Mouse (Mus musculus): ENCODE measurements around the gene Zkscan4.

The Zkscan4 gene

DNA sequence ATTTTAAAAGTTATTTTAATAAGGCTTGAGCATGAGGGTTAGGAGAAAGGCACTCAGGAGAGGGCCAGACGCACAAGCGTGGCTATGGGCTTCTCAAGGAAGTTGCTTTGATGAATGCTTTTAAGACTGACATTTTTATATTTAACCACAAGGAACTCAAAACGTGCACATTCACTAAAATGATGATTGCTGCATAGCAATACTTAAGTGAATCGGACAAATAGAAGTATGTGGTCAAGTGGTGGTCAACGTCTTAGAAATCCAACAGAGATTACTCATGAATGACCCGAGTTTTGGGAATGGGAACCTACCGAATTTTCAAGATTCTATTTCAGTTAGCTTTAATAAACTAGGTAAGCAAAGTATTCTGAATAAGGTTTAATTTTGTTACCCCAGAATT, 51.4 kb downstream of the Zkscan4 start:
- no peak for DNase-seq

DNA sequence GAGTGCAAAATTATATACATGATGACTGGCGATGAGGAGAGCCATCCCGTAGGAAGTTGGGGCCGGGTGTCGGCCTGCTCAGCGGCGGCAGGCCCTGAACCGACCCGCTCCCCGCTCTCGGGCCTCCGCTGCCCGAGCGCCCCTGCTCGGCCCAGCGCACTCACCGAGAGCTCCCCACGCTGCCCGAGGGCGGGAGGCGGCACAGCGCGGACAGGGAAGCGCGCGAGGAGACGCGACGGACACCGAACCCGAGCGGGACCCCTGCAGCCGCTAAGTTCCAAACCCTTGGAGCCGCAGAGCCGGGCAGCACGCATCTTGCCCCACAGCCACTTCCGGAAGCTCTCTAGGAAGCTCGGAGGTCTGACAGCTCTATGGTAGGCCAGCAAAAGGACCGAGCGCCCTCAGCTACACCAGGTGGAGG, 52.1 kb downstream of the Zkscan4 start, which contains the start of gene Zkscan8:
Gene Zkscan8 (minus strand): TSS at position 340 of the 421 bp plus-strand sequence.
- DNase-seq = peak; percentile 86

Measured in lung, postnatal 14 days (tissue).